Mouse (Mus musculus) heart, embryonic 10.5 days (tissue): ENCODE results near the gene Mrps26. TPM values are rescaled to one million over a fixed set of nuclear protein-coding genes. Genes with fewer than 3 reads are reported as not detected.
A peak's percentile ranks its signal among the peaks of the same experiment; 100 is the strongest.

Experiments used
- DNase-seq: peaks from one replicate; pipeline ENCODE4 v3.0.0-alpha.2; 2017; ENCODE audit warnings: low spot score
- H3K27ac ChIP-seq: fragments of 300-500 bp; sonication (generic); 2 replicates; pipeline ENCODE4 v1.5.1; 2016; ENCODE audit warnings: mild to moderate bottlenecking
- H3K27me3 ChIP-seq: fragments of 300-500 bp; sonication (generic); 2 replicates; pipeline ENCODE4 v1.6.1; 2016; ENCODE audit warnings: mild to moderate bottlenecking; ENCODE audit not compliant: poor library complexity, insufficient read depth, severe bottlenecking
- H3K36me3 ChIP-seq: fragments of 300-500 bp; sonication (generic); 2 replicates; pipeline ENCODE4 v1.6.1; 2016; ENCODE audit warnings: mild to moderate bottlenecking, moderate library complexity
- H3K4me1 ChIP-seq: fragments of 300-500 bp; sonication (generic); 2 replicates; pipeline ENCODE4 v1.6.1; 2016; ENCODE audit warnings: mild to moderate bottlenecking
- H3K4me3 ChIP-seq: fragments of 300-500 bp; sonication (generic); 2 replicates; pipeline ENCODE4 v1.5.1; 2016; ENCODE audit warnings: mild to moderate bottlenecking, moderate library complexity
- H3K9me3 ChIP-seq: fragments of 300-500 bp; sonication (generic); 2 replicates; pipeline ENCODE4 v1.6.1; 2016; ENCODE audit warnings: mild to moderate bottlenecking, moderate library complexity
- WGBS: fragments of 180-500 bp; shearing (Covaris S2); methylation state at CpG from one replicate; pipeline ENCODE4 v1.1.7; 2016; 5-methylcytosine and 5-hydroxymethylcytosine counted together
- polyA plus RNA-seq: library from polyadenylated mRNA; unstranded; fragments of >200 nt; fragmentation: Nextera tagmentation; extraction: Ambion mirVana; gene quantifications from 2 replicates; pipeline ENCODE4 v1.2.1, GENCODE M21; 2016

Mrps26 gene
- polyA plus RNA-seq, 1 experiment from 2014 or later: 105 TPM

DNA sequence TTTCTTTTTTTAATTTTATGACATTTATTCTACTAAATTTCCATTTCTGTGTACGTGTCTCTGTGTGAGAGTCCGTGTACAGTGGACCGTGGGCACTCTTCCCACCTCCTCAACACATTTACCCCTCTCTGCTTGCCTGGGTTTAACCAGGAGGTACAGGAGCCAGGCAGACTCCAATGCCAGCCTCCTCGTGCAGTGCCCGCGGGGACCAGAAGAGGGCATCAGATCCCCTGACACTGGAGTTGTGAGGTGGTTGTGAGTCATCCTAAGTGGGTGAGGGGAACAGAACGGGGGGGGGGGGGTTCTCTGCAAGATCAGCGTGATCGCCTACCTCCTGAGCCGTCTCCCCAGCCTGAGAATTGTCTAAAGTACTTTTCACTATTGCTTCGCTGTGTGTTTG is 14.6 kb downstream of the Mrps26 start:
- no peak overlapping the region for H3K27ac ChIP-seq
- no peaks in the 10 kb centered on the region for H3K9me3 ChIP-seq
- DNase-seq: no peak
- no peak overlapping the region for H3K4me3 ChIP-seq
- peaks cover 47% of the 10 kb centered on the region for H3K4me1 ChIP-seq
- no peaks in the 10 kb centered on the region for H3K36me3 ChIP-seq
- H3K27me3 ChIP-seq: peaks cover 98% of the 10 kb centered on the region
- 11% methylated on average over 11 of the region's 11 CpGs for WGBS

DNA sequence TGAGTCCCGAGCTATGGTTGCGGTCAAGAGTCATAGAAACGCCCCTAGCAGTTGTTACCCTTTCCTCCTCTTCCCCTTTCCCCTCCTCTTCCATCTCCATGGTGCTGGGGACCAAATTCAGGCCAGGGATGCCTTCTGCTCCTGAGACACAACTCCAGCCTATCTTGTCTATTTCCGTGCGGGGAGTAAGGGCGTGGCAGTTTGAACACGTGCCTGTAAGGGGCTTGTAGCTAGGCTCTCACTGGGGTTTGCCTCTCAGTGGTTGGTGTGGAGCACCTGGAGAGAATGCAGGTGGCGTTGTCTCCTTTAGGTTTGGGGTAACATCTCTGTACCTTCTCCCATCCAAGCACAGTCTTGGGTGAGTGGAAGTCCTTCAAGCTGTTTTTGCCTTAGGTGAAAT is 16.2 kb downstream of the Mrps26 start:
- 9% methylated on average over 8 of the region's 8 CpGs for WGBS
- no peaks in the 10 kb centered on the region for H3K9me3 ChIP-seq

DNA sequence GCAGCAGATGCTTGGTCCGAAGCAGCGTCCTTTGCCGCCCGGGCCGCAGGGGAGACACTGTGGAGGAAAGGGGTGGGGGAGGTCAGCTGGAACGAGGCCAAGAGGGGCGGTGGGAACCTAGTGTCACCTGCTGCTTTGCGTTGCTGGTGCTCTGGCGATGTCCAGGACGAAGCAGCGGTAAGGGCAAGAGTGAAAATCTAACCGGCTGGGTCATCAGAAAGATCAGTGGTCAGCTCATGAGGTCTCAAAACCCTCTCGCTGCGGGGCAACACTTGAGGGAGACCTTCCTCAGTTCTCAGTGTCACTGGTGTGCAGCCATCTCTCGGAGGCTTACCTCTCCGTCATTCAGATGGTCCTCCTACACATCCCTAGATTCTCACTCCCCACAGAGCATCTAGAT is 17.7 kb downstream of the Mrps26 start:
- 4% methylated on average over 16 of the region's 16 CpGs for WGBS
- Histone ChIP-seq H3K36me3 (no peaks in the 10 kb centered on the region), H3K27me3 (peaks cover 75% of the 10 kb centered on the region), H3K9me3 (no peaks in the 10 kb centered on the region), H3K4me3 (peak overlapping the region; percentile 57), H3K4me1 (peaks cover 53% of the 10 kb centered on the region), H3K27ac (peak overlapping the region; percentile 37; the same call in 1 of the 2 replicates)
- no peak for DNase-seq

More for the DNA sequence above, 16.2 kb downstream of the Mrps26 start:
- no peak for DNase-seq
- H3K4me1 ChIP-seq: peaks cover 55% of the 10 kb centered on the region
- H3K27me3 ChIP-seq: peaks cover 89% of the 10 kb centered on the region
- H3K4me3 ChIP-seq: 0 out of 2 replicates have a peak overlapping the region, but pooled peaks have one; percentile 8
- H3K36me3 ChIP-seq: no peaks in the 10 kb centered on the region
- H3K27ac ChIP-seq: no peak overlapping the region

DNA sequence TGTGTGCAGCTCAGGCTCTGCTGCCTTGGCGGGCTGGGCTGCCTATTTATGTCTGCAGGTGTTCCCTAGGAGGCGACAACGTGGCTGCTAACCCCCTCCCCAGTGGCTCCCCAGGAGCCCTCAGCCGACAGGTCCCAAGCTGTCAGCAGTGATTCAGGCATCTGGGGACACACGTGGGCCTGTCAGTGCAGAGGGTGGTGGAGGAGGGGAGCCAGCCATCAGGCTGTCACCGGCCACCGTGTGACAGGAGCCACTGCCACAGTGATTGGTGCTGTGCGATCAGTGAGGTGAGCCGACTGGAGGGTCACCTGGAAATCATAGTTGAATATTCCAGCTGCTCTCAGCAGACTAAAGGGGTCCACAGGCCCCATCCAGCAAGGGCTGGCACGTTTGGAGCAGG is 19.0 kb downstream of the Mrps26 start, which contains the start of gene Avp:
Gene Avp (minus strand): TSS at position 3 of the 400 bp plus-strand sequence.
- Histone ChIP-seq H3K27me3 (peaks cover 66% of the 10 kb centered on the region), H3K9me3 (no peaks in the 10 kb centered on the region), H3K27ac (no peak within 1 kb of the TSS), H3K4me3 (0 out of 2 replicates have a peak within 1 kb of the TSS, but pooled peaks have one; percentile 5), H3K4me1 (peaks cover 40% of the 10 kb centered on the region), H3K36me3 (no peaks in the 10 kb centered on the region)
- no peak for DNase-seq
- 20% methylated on average over 10 of the region's 10 CpGs for WGBS

DNA sequence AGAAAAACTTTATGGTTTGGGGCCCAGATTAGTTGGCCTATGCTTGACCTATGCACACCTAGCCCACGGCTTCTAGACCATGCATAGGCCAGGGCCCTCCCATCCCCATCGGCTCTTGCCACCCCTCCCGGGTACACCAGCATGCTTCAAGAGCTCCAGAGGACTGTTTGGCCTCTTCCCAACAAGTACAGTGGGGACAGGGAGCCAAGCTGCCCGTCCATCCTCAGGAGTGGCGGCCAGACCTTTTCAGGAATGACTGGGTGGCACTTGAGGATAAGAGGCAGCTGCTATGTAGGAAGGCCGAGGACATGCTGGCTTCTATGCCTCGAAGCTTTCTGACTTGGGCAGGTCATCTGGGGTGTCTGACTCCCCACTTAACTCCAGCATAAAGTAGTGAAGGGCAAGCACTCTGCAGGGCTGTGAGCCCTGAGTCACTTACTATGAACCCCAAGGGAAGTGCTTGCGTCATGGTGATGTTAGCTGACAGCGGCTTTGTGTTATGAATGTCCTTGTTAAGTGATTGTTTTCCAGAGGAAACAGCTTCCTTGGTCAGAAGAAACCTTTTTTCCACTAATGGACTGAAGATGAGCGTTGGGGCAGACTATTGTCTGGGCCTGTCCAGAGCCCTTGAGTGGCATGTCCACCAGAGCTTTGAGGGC is 20.5 kb downstream of the Mrps26 start:
- 73% methylated on average over 10 of the region's 10 CpGs for whole genome bisulfite sequencing
- H3K4me3 ChIP-seq: no peak overlapping the region

DNA sequence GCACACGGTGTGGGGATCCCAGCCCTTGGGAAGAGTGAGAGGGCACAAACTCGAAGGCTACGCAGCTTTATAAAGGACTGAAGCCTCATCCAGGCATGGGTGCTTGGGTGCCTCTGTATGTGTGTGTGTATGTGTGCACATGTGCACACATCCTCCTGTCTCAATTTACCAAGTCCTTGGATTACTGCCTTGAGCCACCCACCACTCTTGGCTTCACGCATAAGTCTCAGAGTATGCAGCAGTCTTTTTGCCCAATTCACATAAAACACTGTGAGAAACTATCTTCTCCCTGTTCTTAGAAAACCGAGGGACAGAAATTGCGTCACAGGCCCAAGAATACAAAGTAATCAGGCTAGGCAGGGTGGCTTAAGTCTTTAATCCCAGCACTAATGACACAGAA is 22.5 kb downstream of the Mrps26 start:
- no peaks in the 10 kb centered on the region for H3K9me3 ChIP-seq
- WGBS: 85% methylated on average over 6 of the region's 6 CpGs
- peaks cover 31% of the 10 kb centered on the region for H3K27me3 ChIP-seq
- no peak overlapping the region for H3K4me3 ChIP-seq
- DNase-seq: no peak
- H3K27ac ChIP-seq: no peak overlapping the region
- peaks cover 27% of the 10 kb centered on the region for H3K4me1 ChIP-seq
- peaks cover 10% of the 10 kb centered on the region for H3K36me3 ChIP-seq

More for the DNA sequence above, 20.5 kb downstream of the Mrps26 start:
- Histone ChIP-seq H3K9me3 (no peaks in the 10 kb centered on the region), H3K36me3 (no peaks in the 10 kb centered on the region), H3K4me1 (peaks cover 42% of the 10 kb centered on the region), H3K27me3 (peaks cover 51% of the 10 kb centered on the region), H3K27ac (no peak overlapping the region)
- DNase-seq: no peak

DNA sequence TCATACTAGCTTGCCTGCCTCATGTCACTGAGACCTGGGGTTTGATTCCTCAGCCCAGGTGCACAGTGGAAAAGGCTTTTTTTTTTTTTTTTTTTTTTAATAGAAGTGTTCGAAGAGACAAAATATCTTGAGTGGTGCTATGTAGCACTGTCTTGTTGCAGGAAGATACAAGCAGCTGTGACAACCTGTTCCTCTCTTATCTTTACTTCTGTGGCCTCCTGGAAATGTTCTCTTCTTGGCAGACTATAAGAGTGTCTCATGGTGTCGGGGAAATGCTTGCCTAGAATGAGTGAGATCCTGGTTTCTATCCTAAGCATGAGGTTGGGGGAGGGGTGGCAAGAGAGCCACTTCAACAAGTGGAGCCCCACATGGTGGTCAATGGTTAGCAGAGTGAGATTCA is 24.8 kb downstream of the Mrps26 start:
- Histone ChIP-seq H3K36me3 (peaks cover 21% of the 10 kb centered on the region), H3K27me3 (peaks cover 10% of the 10 kb centered on the region; the same call in 1 of the 2 replicates), H3K4me1 (peaks cover 11% of the 10 kb centered on the region), H3K9me3 (no peaks in the 10 kb centered on the region), H3K27ac (no peak overlapping the region), H3K4me3 (no peak overlapping the region)
- DNase-seq: no peak
- 44% methylated on average over 2 of the region's 2 CpGs for WGBS

DNA sequence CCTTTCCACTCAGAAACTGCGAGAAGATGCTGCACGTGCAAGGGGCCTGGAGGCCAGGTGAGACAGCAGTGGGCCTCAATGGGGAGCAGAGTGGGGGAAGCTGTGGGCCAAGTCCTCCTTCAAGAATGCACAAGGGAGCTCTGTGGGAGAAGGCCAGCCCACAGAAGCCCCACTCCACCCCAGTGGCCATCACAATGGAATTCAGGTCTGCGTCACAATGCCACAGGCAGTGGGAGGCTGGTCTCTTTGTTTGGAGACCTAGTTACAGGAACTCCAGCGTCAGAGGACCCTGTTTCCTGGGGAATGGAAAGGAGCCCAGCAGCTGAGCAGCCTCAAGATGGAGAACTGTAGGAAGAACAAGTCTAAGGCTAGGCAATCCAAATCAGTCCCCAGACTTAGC is 25.6 kb downstream of the Mrps26 start:
- peaks cover 28% of the 10 kb centered on the region for H3K36me3 ChIP-seq
- 66% methylated on average over 4 of the region's 4 CpGs for WGBS
- no peak overlapping the region for H3K4me3 ChIP-seq
- no peaks in the 10 kb centered on the region for H3K9me3 ChIP-seq
- no peak overlapping the region for H3K27ac ChIP-seq
- DNase-seq: no peak
- peaks cover 7% of the 10 kb centered on the region; the same call in 1 of the 2 replicates for H3K4me1 ChIP-seq
- H3K27me3 ChIP-seq: peaks cover 4% of the 10 kb centered on the region; the same call in 1 of the 2 replicates

DNA sequence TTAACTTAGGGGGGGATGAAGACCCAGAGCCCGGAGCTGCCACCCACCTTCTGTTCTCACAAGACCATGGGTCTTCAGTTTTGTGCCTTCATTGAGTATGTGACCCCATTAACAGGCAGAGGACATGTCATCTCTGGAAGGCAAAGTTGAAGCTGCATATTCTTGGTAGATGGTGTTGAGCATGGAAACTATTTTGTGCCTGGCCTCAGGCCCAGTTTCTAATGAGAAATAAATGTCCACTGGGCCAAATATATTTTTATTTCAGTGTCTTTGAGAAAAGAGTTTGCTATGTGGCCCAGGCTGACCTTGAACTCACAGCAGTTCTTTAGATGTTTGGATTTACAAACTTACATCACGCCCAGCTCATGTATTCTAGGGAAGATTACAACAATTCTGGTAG is 26.2 kb downstream of the Mrps26 start:
- Histone ChIP-seq H3K27me3 (peaks cover 4% of the 10 kb centered on the region; the same call in 1 of the 2 replicates), H3K4me1 (0 out of 2 replicates have a peak, but pooled peaks cover 4% of the 10 kb centered on the region), H3K4me3 (no peak overlapping the region), H3K36me3 (peaks cover 33% of the 10 kb centered on the region), H3K27ac (no peak overlapping the region), H3K9me3 (no peaks in the 10 kb centered on the region)
- DNase-seq: no peak
- WGBS: 90% methylated on average over 2 of the region's 2 CpGs

DNA sequence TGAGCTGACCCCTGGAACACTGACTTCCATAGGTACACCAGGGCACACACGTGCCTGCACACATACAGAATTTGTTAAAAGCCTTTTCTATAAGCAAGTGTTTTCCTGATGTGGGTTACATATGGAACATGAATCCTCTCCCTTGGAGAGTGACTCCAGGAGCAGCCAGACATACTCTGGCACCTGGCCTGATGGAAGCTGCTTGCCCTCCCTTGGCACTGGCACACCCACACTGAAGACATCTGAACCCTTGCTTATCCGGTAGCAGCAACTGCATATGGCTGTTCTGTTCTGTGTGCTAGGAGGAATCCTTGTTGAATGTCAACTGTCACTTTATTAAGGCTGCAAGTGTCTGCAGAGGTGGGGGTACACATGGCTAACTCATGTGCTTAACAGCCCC is 27.5 kb downstream of the Mrps26 start:
- Histone ChIP-seq H3K4me3 (no peak overlapping the region), H3K4me1 (peaks cover 11% of the 10 kb centered on the region), H3K27ac (no peak overlapping the region), H3K27me3 (peaks cover 4% of the 10 kb centered on the region; the same call in 1 of the 2 replicates), H3K36me3 (peaks cover 44% of the 10 kb centered on the region), H3K9me3 (no peaks in the 10 kb centered on the region)
- no peak for DNase-seq
- WGBS: 83% methylated on average over 2 of the region's 2 CpGs

DNA sequence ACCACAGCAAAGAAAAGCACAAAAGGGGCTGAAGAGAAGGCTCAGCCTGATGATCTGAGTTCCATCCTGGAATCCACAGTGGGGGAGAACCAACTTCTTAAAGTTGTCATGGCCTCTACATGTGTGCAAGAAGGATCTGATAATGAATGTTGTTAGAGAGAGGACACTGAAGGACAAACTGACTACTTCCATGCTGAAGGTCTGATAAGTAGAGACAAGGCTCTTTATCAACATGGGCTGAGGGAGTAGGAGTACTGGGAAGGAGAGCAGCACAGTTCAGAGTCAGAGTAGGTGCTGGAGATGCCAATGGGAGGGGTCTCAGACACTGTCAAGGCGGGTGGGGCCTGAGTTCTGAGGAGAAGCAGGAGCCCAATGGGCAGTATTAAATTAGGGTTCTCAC is 32.1 kb downstream of the Mrps26 start:
- Histone ChIP-seq H3K4me1 (peaks cover 9% of the 10 kb centered on the region), H3K36me3 (peaks cover 78% of the 10 kb centered on the region), H3K27ac (no peak overlapping the region), H3K9me3 (no peaks in the 10 kb centered on the region), H3K4me3 (no peak overlapping the region), H3K27me3 (no peaks in the 10 kb centered on the region)
- 67% methylated on average over 1 of the region's 1 CpGs for WGBS
- no peak for DNase-seq

DNA sequence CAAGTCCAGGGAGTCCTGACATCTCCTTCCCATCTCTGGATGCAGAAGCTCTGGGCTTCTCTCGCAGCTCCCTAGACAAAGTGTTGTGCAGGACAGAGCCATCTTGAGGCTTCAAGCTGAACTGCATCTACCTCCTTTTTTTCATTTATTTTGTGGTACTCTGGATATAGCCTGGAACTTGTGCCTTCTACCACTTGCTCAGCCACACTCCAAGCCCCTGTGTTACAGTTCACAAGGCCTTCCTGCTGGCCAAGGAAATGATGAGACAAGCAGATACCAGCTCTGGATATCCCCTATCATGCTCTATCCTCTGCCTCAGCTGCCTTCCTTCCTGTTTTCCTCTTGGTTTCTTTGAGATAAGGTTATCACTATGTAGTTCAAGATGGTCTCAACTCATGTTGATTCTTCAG is 34.1 kb downstream of the Mrps26 start:
- Histone ChIP-seq H3K36me3 (peaks cover 77% of the 10 kb centered on the region), H3K4me1 (peaks cover 9% of the 10 kb centered on the region), H3K4me3 (no peak overlapping the region), H3K9me3 (no peaks in the 10 kb centered on the region), H3K27ac (no peak overlapping the region), H3K27me3 (no peaks in the 10 kb centered on the region)
- WGBS: 19% methylated on average over 1 of the region's 1 CpGs
- peak; percentile 74 for DNase-seq

DNA sequence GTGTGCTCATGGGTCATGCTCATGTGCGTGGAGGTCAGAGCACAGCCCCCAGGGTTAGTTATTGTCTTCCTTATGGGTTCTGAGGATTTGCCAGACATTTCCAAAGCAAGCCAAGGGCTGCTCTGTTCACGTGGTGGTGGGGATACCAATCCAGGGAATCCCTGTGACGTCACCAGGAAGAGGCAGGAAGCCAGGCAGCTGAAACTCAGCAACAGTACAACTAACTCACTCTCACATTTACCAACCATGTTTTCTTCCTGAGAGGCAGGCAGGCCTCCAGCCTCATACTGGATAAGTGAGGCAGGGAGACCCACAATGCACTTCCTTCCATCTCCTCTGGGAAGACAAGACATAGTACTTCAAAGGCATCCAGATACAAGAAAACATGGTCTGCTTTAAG is 34.9 kb downstream of the Mrps26 start:
- H3K27ac ChIP-seq: no peak overlapping the region

More for the DNA sequence above, 34.9 kb downstream of the Mrps26 start:
- H3K36me3 ChIP-seq: peaks cover 85% of the 10 kb centered on the region
- WGBS: 50% methylated on average over 3 of the region's 3 CpGs
- peaks cover 9% of the 10 kb centered on the region for H3K4me1 ChIP-seq
- H3K4me3 ChIP-seq: no peak overlapping the region
- DNase-seq: no peak
- no peaks in the 10 kb centered on the region for H3K27me3 ChIP-seq
- H3K9me3 ChIP-seq: no peaks in the 10 kb centered on the region
